Mouse (Mus musculus) cerebellum, adult 2 months (tissue): ENCODE data around the gene Banp. TPM values are rescaled to one million over a fixed set of nuclear protein-coding genes. Genes with fewer than 3 reads are reported as not detected.

Experiments
- DNase-seq, 2 experiments: peaks; one replicate each; pipeline ENCODE4 v3.0.0; 2021
- H3K27ac ChIP-seq: fragments of 200-500 bp; 2 replicates; pipeline ENCODE4 v1.5.1; 2012; ENCODE audit warnings: low read length, control low read depth, inconsistent platforms; ENCODE audit not compliant: insufficient read depth
- H3K27me3 ChIP-seq: fragments of 200-500 bp; 2 replicates; pipeline ENCODE4 v1.6.1; 2012; ENCODE audit warnings: inconsistent platforms, mild to moderate bottlenecking, low read length, moderate library complexity; ENCODE audit not compliant: control insufficient read depth, insufficient read depth
- H3K4me1 ChIP-seq: fragments of 200-500 bp; 2 replicates; pipeline ENCODE4 v1.6.1; 2011; ENCODE audit warnings: low read length; ENCODE audit not compliant: control insufficient read depth, insufficient read depth
- H3K4me3 ChIP-seq: fragments of 200-500 bp; replicated peaks from 2 replicates; pipeline ENCODE3; 2011; ENCODE audit warnings: mild to moderate bottlenecking, low read depth, low read length, control low read depth; ENCODE audit not compliant: insufficient read depth
- CTCF ChIP-seq: fragments of 200-500 bp; IDR thresholded peaks from 2 replicates; pipeline ENCODE4 v1.5.1; 2011; ENCODE audit warnings: low read depth, mild to moderate bottlenecking, control low read depth, low read length, moderate library complexity, borderline replicate concordance; ENCODE audit not compliant: insufficient read depth
- POLR2A ChIP-seq: fragments of 200-500 bp; IDR thresholded peaks from 2 replicates; pipeline ENCODE4 v1.6.1; 2011; ENCODE audit warnings: low read length, control low read depth, borderline replicate concordance; ENCODE audit not compliant: insufficient read depth
- WGBS: fragments of 180-500 bp; shearing (Covaris S2); methylation state at CpG from one replicate; pipeline ENCODE4 v1.1.7; 2018; 5-methylcytosine and 5-hydroxymethylcytosine counted together
- polyA plus RNA-seq: library from polyadenylated mRNA; depleted of rRNA; stranded (reverse); fragments of >200 nt; gene quantifications from 2 replicates; pipeline ENCODE4 v1.2.3, GENCODE M21; 2012

Gene Banp
- polyA plus RNA-seq, 1 experiment: 67.1 TPM

- DNase-seq: peak in 1 of 2 experiments; percentile 26
- peaks cover 31% of the 10 kb centered on the region for H3K4me1 ChIP-seq
Measured at GRCm38 (mm10) chr8:121967977-121968376, 18.4 kb downstream of the Banp start.

GRCm38 (mm10) chr8:121968542-121968941 is 19.0 kb downstream of the Banp start:
- 80% methylated on average over 4 of the region's 4 CpGs for WGBS
- TF ChIP-seq CTCF: no peak
- TF ChIP-seq POLR2A: no peak
- no peak overlapping the region for H3K27ac ChIP-seq
- DNase-seq: no peak
- H3K27me3 ChIP-seq: no peaks in the 10 kb centered on the region
- H3K4me3 ChIP-seq: no peak overlapping the region
- H3K4me1 ChIP-seq: peaks cover 31% of the 10 kb centered on the region

More at GRCm38 (mm10) chr8:121967977-121968376, 18.4 kb downstream of the Banp start:
- Histone ChIP-seq H3K27ac (no peak overlapping the region), H3K27me3 (no peaks in the 10 kb centered on the region), H3K4me3 (no peak overlapping the region)
- WGBS: 44% methylated on average over 4 of the region's 4 CpGs
- TF ChIP-seq CTCF (no peak), POLR2A (no peak)

GRCm38 (mm10) chr8:121970225-121970624 is 20.7 kb downstream of the Banp start:
- H3K27me3 ChIP-seq: no peaks in the 10 kb centered on the region
- TF ChIP-seq POLR2A: no peak
- TF ChIP-seq CTCF: no peak
- no peak for DNase-seq
- H3K4me3 ChIP-seq: no peak overlapping the region
- 85% methylated on average over 8 of the region's 8 CpGs for WGBS
- no peak overlapping the region for H3K27ac ChIP-seq
- H3K4me1 ChIP-seq: peaks cover 31% of the 10 kb centered on the region

GRCm38 (mm10) chr8:121971488-121972058 is 22.0 kb downstream of the Banp start:
- no peak overlapping the region for H3K27ac ChIP-seq
- WGBS: 90% methylated on average over 17 of the region's 17 CpGs

GRCm38 (mm10) chr8:121973906-121974305 is 24.4 kb downstream of the Banp start:
- no peak overlapping the region for H3K4me3 ChIP-seq
- 96% methylated on average over 28 of the region's 28 CpGs for WGBS
- no peak overlapping the region for H3K27ac ChIP-seq
- TF ChIP-seq CTCF: no peak
- TF ChIP-seq POLR2A: no peak
- H3K4me1 ChIP-seq: peaks cover 6% of the 10 kb centered on the region
- no peaks in the 10 kb centered on the region for H3K27me3 ChIP-seq
- DNase-seq: no peak

More at GRCm38 (mm10) chr8:121971488-121972058, 22.0 kb downstream of the Banp start:
- TF ChIP-seq CTCF (no peak), POLR2A (no peak)
- H3K4me3 ChIP-seq: no peak overlapping the region
- H3K4me1 ChIP-seq: peaks cover 21% of the 10 kb centered on the region
- DNase-seq: no peak
- H3K27me3 ChIP-seq: no peaks in the 10 kb centered on the region

GRCm38 (mm10) chr8:121977819-121978590 is 28.5 kb downstream of the Banp start:
- peak; percentile 85 for TF ChIP-seq CTCF
- TF ChIP-seq POLR2A: no peak

GRCm38 (mm10) chr8:121978670-121979069 is 29.1 kb downstream of the Banp start:
- Histone ChIP-seq H3K4me3 (no peak overlapping the region), H3K4me1 (peaks cover 11% of the 10 kb centered on the region), H3K27ac (no peak overlapping the region), H3K27me3 (no peaks in the 10 kb centered on the region)
- 87% methylated on average over 13 of the region's 13 CpGs for WGBS
- no peak for TF ChIP-seq POLR2A
- TF ChIP-seq CTCF: no peak
- DNase-seq: no peak

More at GRCm38 (mm10) chr8:121977819-121978590, 28.5 kb downstream of the Banp start:
- Histone ChIP-seq H3K27me3 (no peaks in the 10 kb centered on the region), H3K4me3 (no peak overlapping the region), H3K27ac (no peak overlapping the region), H3K4me1 (peaks cover 11% of the 10 kb centered on the region)
- DNase-seq: peak; percentile 44 to 65
- 54% methylated on average over 8 of the region's 8 CpGs for WGBS
